Mouse (Mus musculus) cortical plate, adult 2 months (tissue): ENCODE measurements around the gene Hspa12b.

Source experiments
- CTCF ChIP-seq: fragments of 200-500 bp; IDR thresholded peaks from 2 replicates; pipeline ENCODE4 v1.5.1; 2011; ENCODE audit warnings: mild to moderate bottlenecking, control low read depth, low read length; ENCODE audit not compliant: insufficient read depth; ENCODE audit errors: extremely low read depth
- POLR2A ChIP-seq: fragments of 200-500 bp; IDR thresholded peaks from 2 replicates; pipeline ENCODE4 v1.6.1; 2011; ENCODE audit warnings: mild to moderate bottlenecking, low read length, control low read depth; ENCODE audit not compliant: insufficient read depth; ENCODE audit errors: extremely low read depth

- TF ChIP-seq CTCF (no peak), POLR2A (no peak)
Observed at GRCm38 (mm10) chr2:131168914-131169313, 41.8 kb downstream of the Hspa12b start.
